Mouse (Mus musculus) small intestine, adult 2 months (tissue): Measurements from ENCODE around the gene Mindy4. TPM values are rescaled to one million over a fixed set of nuclear protein-coding genes. Genes with fewer than 3 reads are reported as not detected.
A peak's percentile ranks its signal among the peaks of the same experiment; 100 is the strongest.

ENCODE experiments used
- H3K27ac ChIP-seq: fragments of 200-500 bp; 2 replicates; pipeline ENCODE4 v1.5.1; 2012; ENCODE audit warnings: low read depth, low read length, control low read depth, inconsistent platforms; ENCODE audit not compliant: insufficient read depth
- H3K27me3 ChIP-seq: fragments of 200-500 bp; 2 replicates; pipeline ENCODE4 v1.6.1; 2012; ENCODE audit warnings: mild to moderate bottlenecking, moderate library complexity, low read length, inconsistent platforms; ENCODE audit not compliant: control insufficient read depth, insufficient read depth
- H3K36me3 ChIP-seq: fragments of 200-500 bp; 2 replicates; pipeline ENCODE4 v1.6.1; 2012; ENCODE audit warnings: mild to moderate bottlenecking, low read length, control low read depth, inconsistent platforms; ENCODE audit not compliant: control insufficient read depth, insufficient read depth
- H3K4me1 ChIP-seq: fragments of 200-500 bp; 2 replicates; pipeline ENCODE4 v1.6.1; 2012; ENCODE audit warnings: low read length, inconsistent platforms, mixed read lengths; ENCODE audit not compliant: control insufficient read depth, insufficient read depth, insufficient read length
- H3K4me3 ChIP-seq: fragments of 200-500 bp; 2 replicates; pipeline ENCODE4 v1.5.1; 2012; ENCODE audit warnings: low read depth, mild to moderate bottlenecking, control low read depth, inconsistent platforms, low read length, moderate library complexity
- CTCF ChIP-seq: fragments of 200-500 bp; IDR thresholded peaks from 2 replicates; pipeline ENCODE4 v1.5.1; 2012; ENCODE audit warnings: low read depth, mild to moderate bottlenecking, control low read depth, inconsistent platforms, low read length, moderate library complexity, mixed read lengths; ENCODE audit not compliant: insufficient replicate concordance, insufficient read length; ENCODE audit errors: extremely low read depth
- POLR2A ChIP-seq: fragments of 200-500 bp; IDR thresholded peaks from 2 replicates; pipeline ENCODE4 v1.6.1; 2012; ENCODE audit warnings: low read depth, mild to moderate bottlenecking, control low read depth, inconsistent platforms, low read length, moderate library complexity
- WGBS: fragments of 180-500 bp; shearing (Covaris S2); methylation state at CpG from one replicate; pipeline ENCODE4 v1.1.7; 2018; 5-methylcytosine and 5-hydroxymethylcytosine counted together
- polyA plus RNA-seq: library from polyadenylated mRNA; depleted of rRNA; stranded (reverse); fragments of >200 nt; gene quantifications from 2 replicates; pipeline ENCODE4 v1.2.3, GENCODE M21; 2012

Mindy4 gene
- polyA plus RNA-seq, 1 experiment, result 0.98 TPM

DNA sequence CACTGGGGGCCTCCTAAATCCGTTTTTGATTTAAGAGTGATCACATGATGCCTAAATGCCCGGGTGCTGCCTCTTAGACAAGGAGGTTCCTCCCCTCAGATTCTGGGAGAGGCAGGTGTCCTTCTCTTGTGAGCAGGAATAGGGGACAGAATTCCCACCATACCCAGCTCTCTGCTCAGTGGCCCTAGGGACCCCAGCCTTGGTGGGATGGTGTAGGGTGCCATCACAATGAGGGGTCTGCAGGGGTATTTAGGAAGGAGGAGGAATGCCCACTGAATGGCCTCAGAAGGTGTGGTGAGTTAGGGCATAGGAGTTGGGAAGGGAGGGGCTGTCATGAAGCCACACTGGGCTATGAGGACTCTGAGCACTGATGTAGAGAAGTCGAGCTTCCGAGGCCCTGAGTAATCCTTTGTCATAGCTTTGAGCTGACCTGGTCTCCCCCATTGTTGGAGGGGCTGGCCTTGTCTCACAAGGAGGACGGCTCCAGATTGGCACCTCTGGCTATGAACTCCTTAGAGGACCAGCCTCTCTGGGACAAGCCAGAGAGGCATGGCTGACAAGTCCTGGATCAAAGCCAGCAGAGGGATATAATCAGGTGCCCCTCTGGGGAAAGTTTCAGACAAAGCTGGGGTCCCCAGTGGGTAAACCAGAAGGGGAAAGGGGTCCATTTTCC lies 129.1 kb downstream of the Mindy4 start:
- Histone ChIP-seq H3K27ac (no peak overlapping the region), H3K27me3 (no peaks in the 10 kb centered on the region), H3K36me3 (no peaks in the 10 kb centered on the region), H3K4me1 (peaks cover 30% of the 10 kb centered on the region), H3K4me3 (no peak overlapping the region)
- 67% methylated on average over 5 of the region's 5 CpGs for WGBS
- TF ChIP-seq CTCF (no peak), POLR2A (no peak)

DNA sequence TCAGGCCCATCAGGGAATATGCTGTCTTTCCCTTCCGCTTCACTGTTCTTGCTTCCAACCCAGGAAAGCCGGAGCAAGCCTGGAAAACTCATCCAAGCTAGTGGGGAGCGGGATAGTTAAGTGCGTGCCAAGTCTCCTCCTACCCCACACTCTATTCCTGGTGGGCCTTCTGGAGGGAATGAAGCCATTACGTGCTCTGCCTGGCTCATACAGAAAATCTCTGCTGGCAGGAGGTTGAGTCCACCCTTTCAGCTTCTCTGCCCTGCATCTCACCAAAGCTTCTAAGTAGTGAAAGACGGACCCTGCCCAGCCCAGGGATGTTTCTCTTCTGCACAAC lies 129.6 kb downstream of the Mindy4 start:
- no peak overlapping the region for H3K4me3 ChIP-seq
- peaks cover 26% of the 10 kb centered on the region for H3K4me1 ChIP-seq
- H3K27me3 ChIP-seq, result no peaks in the 10 kb centered on the region
- H3K36me3 ChIP-seq, result no peaks in the 10 kb centered on the region
- no peak overlapping the region for H3K27ac ChIP-seq
- WGBS, result 92% methylated on average over 6 of the region's 6 CpGs
- TF ChIP-seq CTCF (no peak), POLR2A (no peak)

DNA sequence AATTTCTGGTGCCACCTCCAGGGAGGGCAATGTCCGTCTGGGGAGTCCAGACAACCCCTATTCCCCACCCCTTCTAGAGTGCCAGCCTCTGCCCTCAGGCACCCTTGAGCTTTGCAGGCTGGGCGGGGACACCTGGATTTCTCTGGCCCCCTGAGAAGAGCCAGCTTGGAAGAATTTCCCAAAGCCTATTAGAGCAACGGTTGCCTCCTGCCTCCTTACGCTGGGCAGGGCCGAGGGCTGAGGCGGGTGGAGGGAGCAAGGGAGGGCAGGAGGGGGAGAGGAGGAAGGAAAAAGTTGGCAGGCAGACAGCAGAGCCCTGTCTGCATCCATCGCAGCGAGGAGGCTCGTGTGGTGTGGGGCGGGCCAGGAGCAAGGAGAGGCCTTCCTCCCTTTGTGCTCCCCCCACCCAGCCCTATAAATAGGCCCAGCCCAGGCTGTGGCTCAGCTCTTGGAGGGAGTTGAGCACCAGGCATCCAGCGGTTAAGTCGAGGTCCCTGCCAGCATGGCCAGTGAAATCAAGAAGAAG lies 132.9 kb downstream of the Mindy4 start, which contains the start of gene Aqp1:
Gene Aqp1 (plus strand): TSS at position 444 of the 526 bp plus-strand sequence.
- 5% methylated on average over 12 of the region's 12 CpGs for WGBS
- H3K27ac ChIP-seq, result peak within 1 kb of the TSS; percentile 69
- no peaks in the 10 kb centered on the region; the same call in 1 of the 2 replicates for H3K36me3 ChIP-seq
- H3K27me3 ChIP-seq, result no peaks in the 10 kb centered on the region
- H3K4me3 ChIP-seq, result peak within 1 kb of the TSS; percentile 64
- TF ChIP-seq CTCF (no peak), POLR2A (peak; percentile 91)
- peaks cover 28% of the 10 kb centered on the region for H3K4me1 ChIP-seq

- WGBS, result 26% methylated on average over 5 of the region's 5 CpGs
- peaks cover 29% of the 10 kb centered on the region for H3K4me1 ChIP-seq
- TF ChIP-seq POLR2A, result no peak
- TF ChIP-seq CTCF, result no peak
- H3K27me3 ChIP-seq, result no peaks in the 10 kb centered on the region
- peak overlapping the region; percentile 64 for H3K4me3 ChIP-seq
- no peaks in the 10 kb centered on the region; the same call in 1 of the 2 replicates for H3K36me3 ChIP-seq
- peak overlapping the region; percentile 69 for H3K27ac ChIP-seq
Observed at GRCm38 (mm10) chr6:55337242-55337641, 134.1 kb downstream of the Mindy4 start.

- Histone ChIP-seq H3K27me3 (no peaks in the 10 kb centered on the region), H3K4me3 (peak overlapping the region; percentile 64), H3K4me1 (peaks cover 36% of the 10 kb centered on the region), H3K36me3 (no peaks in the 10 kb centered on the region; the same call in 1 of the 2 replicates), H3K27ac (peak overlapping the region; percentile 69)
- 20% methylated on average over 6 of the region's 6 CpGs for WGBS
- TF ChIP-seq POLR2A (no peak), CTCF (no peak)
Observed at GRCm38 (mm10) chr6:55338077-55338476, 134.9 kb downstream of the Mindy4 start.

GRCm38 (mm10) chr6:55338934-55339825 lies 136.0 kb downstream of the Mindy4 start:
- peak overlapping the region; percentile 69 for H3K27ac ChIP-seq
- peak overlapping the region; percentile 64 for H3K4me3 ChIP-seq
- no peak for TF ChIP-seq POLR2A
- no peak for TF ChIP-seq CTCF
- no peaks in the 10 kb centered on the region; the same call in 1 of the 2 replicates for H3K36me3 ChIP-seq
- WGBS, result 26% methylated on average over 9 of the region's 9 CpGs
- no peaks in the 10 kb centered on the region for H3K27me3 ChIP-seq
- H3K4me1 ChIP-seq, result peaks cover 36% of the 10 kb centered on the region

- no peak overlapping the region for H3K4me3 ChIP-seq
- H3K36me3 ChIP-seq, result peaks cover 11% of the 10 kb centered on the region
- WGBS, result 22% methylated on average over 5 of the region's 5 CpGs
- no peaks in the 10 kb centered on the region for H3K27me3 ChIP-seq
- TF ChIP-seq POLR2A (no peak), CTCF (no peak)
- peaks cover 22% of the 10 kb centered on the region for H3K4me1 ChIP-seq
- peak overlapping the region; percentile 57 for H3K27ac ChIP-seq
Observed at GRCm38 (mm10) chr6:55341688-55342087, 138.5 kb downstream of the Mindy4 start.
